Mouse (Mus musculus): ENCODE results near the gene Dock8. TPM values are rescaled to one million over a fixed set of nuclear protein-coding genes. Genes with fewer than 3 reads are reported as not detected.

Dock8 gene
- polyA plus RNA-seq, 1 experiment from 2014 or later: 5.6 TPM

- ATAC-seq (ENCODE audit: low read depth): no peak
- H3K27ac ChIP-seq (replicated peaks; ENCODE audit: low read depth, low read length): no peak overlapping the region
- WGBS: 76% methylated on average over 11 of the region's 11 CpGs
- no peaks in the 10 kb centered on the region for H3K4me1 ChIP-seq (ENCODE audit: control insufficient read depth, insufficient read depth, low read length)
- H3K27me3 ChIP-seq (replicated peaks; ENCODE audit: control insufficient read depth, insufficient read depth, low read length): no peaks in the 10 kb centered on the region
- no peak overlapping the region for H3K4me2 ChIP-seq (ENCODE audit: low read depth, low read length)
- no peaks in the 10 kb centered on the region for H3K9me3 ChIP-seq (ENCODE audit: control insufficient read depth, low read length)
- DNase-seq (ENCODE audit: low spot score): no peak
- no peak overlapping the region for H3K9ac ChIP-seq (ENCODE audit: low read depth, low read length)
- H3K4me3 ChIP-seq (ENCODE audit: low read depth, low read length): no peak overlapping the region
- H3K36me3 ChIP-seq (ENCODE audit: control insufficient read depth, insufficient read depth, low read length): no peaks in the 10 kb centered on the region
Observed at GRCm38 (mm10) chr19:25042973-25043372, 43.6 kb downstream of the Dock8 start.

GRCm38 (mm10) chr19:25044057-25044456, 44.7 kb downstream of the Dock8 start:
- ATAC-seq (ENCODE audit: low read depth) (no peak), DNase-seq (ENCODE audit: low spot score) (no peak)
- Histone ChIP-seq H3K9ac (ENCODE audit: low read depth, low read length) (no peak overlapping the region), H3K4me1 (ENCODE audit: control insufficient read depth, insufficient read depth, low read length) (no peaks in the 10 kb centered on the region), H3K4me2 (ENCODE audit: low read depth, low read length) (no peak overlapping the region), H3K9me3 (ENCODE audit: control insufficient read depth, low read length) (no peaks in the 10 kb centered on the region), H3K27ac (replicated peaks; ENCODE audit: low read depth, low read length) (no peak overlapping the region), H3K4me3 (ENCODE audit: low read depth, low read length) (no peak overlapping the region), H3K36me3 (ENCODE audit: control insufficient read depth, insufficient read depth, low read length) (no peaks in the 10 kb centered on the region), H3K27me3 (replicated peaks; ENCODE audit: control insufficient read depth, insufficient read depth, low read length) (no peaks in the 10 kb centered on the region)
- 62% methylated on average over 3 of the region's 3 CpGs for WGBS

- Histone ChIP-seq H3K27ac (replicated peaks; ENCODE audit: low read depth, low read length) (no peak overlapping the region), H3K4me3 (ENCODE audit: low read depth, low read length) (no peak overlapping the region), H3K9ac (ENCODE audit: low read depth, low read length) (no peak overlapping the region), H3K36me3 (ENCODE audit: control insufficient read depth, insufficient read depth, low read length) (no peaks in the 10 kb centered on the region), H3K9me3 (ENCODE audit: control insufficient read depth, low read length) (no peaks in the 10 kb centered on the region), H3K4me1 (ENCODE audit: control insufficient read depth, insufficient read depth, low read length) (no peaks in the 10 kb centered on the region), H3K27me3 (replicated peaks; ENCODE audit: control insufficient read depth, insufficient read depth, low read length) (no peaks in the 10 kb centered on the region), H3K4me2 (ENCODE audit: low read depth, low read length) (no peak overlapping the region)
- WGBS: 84% methylated on average over 7 of the region's 7 CpGs
- ATAC-seq (ENCODE audit: low read depth) (no peak), DNase-seq (ENCODE audit: low spot score) (no peak)
Observed at GRCm38 (mm10) chr19:25052355-25052754, 53.0 kb downstream of the Dock8 start.

- no peaks in the 10 kb centered on the region for H3K36me3 ChIP-seq (ENCODE audit: control insufficient read depth, insufficient read depth, low read length)
- ATAC-seq (ENCODE audit: low read depth): no peak
- no peak overlapping the region for H3K27ac ChIP-seq (replicated peaks; ENCODE audit: low read depth, low read length)
- no peak overlapping the region for H3K4me2 ChIP-seq (ENCODE audit: low read depth, low read length)
- no peak overlapping the region for H3K9ac ChIP-seq (ENCODE audit: low read depth, low read length)
- no peaks in the 10 kb centered on the region for H3K9me3 ChIP-seq (ENCODE audit: control insufficient read depth, low read length)
- no peaks in the 10 kb centered on the region for H3K27me3 ChIP-seq (replicated peaks; ENCODE audit: control insufficient read depth, insufficient read depth, low read length)
- no peaks in the 10 kb centered on the region for H3K4me1 ChIP-seq (ENCODE audit: control insufficient read depth, insufficient read depth, low read length)
- 67% methylated on average over 7 of the region's 7 CpGs for WGBS
- DNase-seq (ENCODE audit: low spot score): no peak
- no peak overlapping the region for H3K4me3 ChIP-seq (ENCODE audit: low read depth, low read length)
Observed at GRCm38 (mm10) chr19:25053152-25053551, 53.8 kb downstream of the Dock8 start.

- DNase-seq (ENCODE audit: low spot score): no peak
- H3K27ac ChIP-seq (replicated peaks; ENCODE audit: low read depth, low read length): no peak overlapping the region
- no peaks in the 10 kb centered on the region for H3K36me3 ChIP-seq (ENCODE audit: control insufficient read depth, insufficient read depth, low read length)
- no peaks in the 10 kb centered on the region for H3K27me3 ChIP-seq (replicated peaks; ENCODE audit: control insufficient read depth, insufficient read depth, low read length)
- no peak overlapping the region for H3K4me3 ChIP-seq (ENCODE audit: low read depth, low read length)
- 89% methylated on average over 7 of the region's 7 CpGs for WGBS
- no peaks in the 10 kb centered on the region for H3K9me3 ChIP-seq (ENCODE audit: control insufficient read depth, low read length)
- H3K4me2 ChIP-seq (ENCODE audit: low read depth, low read length): no peak overlapping the region
- ATAC-seq (ENCODE audit: low read depth): no peak
- H3K9ac ChIP-seq (ENCODE audit: low read depth, low read length): no peak overlapping the region
- H3K4me1 ChIP-seq (ENCODE audit: control insufficient read depth, insufficient read depth, low read length): no peaks in the 10 kb centered on the region
Observed at GRCm38 (mm10) chr19:25055025-25055424, 55.7 kb downstream of the Dock8 start.

- no peak overlapping the region for H3K9ac ChIP-seq (ENCODE audit: low read depth, low read length)
- ATAC-seq (ENCODE audit: low read depth) (no peak), DNase-seq (ENCODE audit: low spot score) (no peak)
- H3K9me3 ChIP-seq (ENCODE audit: control insufficient read depth, low read length): no peaks in the 10 kb centered on the region
- no peak overlapping the region for H3K4me3 ChIP-seq (ENCODE audit: low read depth, low read length)
- H3K4me2 ChIP-seq (ENCODE audit: low read depth, low read length): no peak overlapping the region
- H3K4me1 ChIP-seq (ENCODE audit: control insufficient read depth, insufficient read depth, low read length): no peaks in the 10 kb centered on the region
- no peak overlapping the region for H3K27ac ChIP-seq (replicated peaks; ENCODE audit: low read depth, low read length)
- no peaks in the 10 kb centered on the region for H3K36me3 ChIP-seq (ENCODE audit: control insufficient read depth, insufficient read depth, low read length)
- WGBS: 88% methylated on average over 7 of the region's 7 CpGs
- H3K27me3 ChIP-seq (replicated peaks; ENCODE audit: control insufficient read depth, insufficient read depth, low read length): no peaks in the 10 kb centered on the region
Observed at GRCm38 (mm10) chr19:25055559-25055958, 56.2 kb downstream of the Dock8 start.

GRCm38 (mm10) chr19:25056224-25056623, 56.9 kb downstream of the Dock8 start:
- H3K4me1 ChIP-seq (ENCODE audit: control insufficient read depth, insufficient read depth, low read length): no peaks in the 10 kb centered on the region; the same call in 1 of the 2 replicates
- no peak overlapping the region for H3K4me2 ChIP-seq (ENCODE audit: low read depth, low read length)
- ATAC-seq (ENCODE audit: low read depth) (no peak), DNase-seq (ENCODE audit: low spot score) (no peak)
- no peaks in the 10 kb centered on the region for H3K36me3 ChIP-seq (ENCODE audit: control insufficient read depth, insufficient read depth, low read length)
- WGBS: 87% methylated on average over 10 of the region's 10 CpGs
- no peaks in the 10 kb centered on the region for H3K9me3 ChIP-seq (ENCODE audit: control insufficient read depth, low read length)
- H3K9ac ChIP-seq (ENCODE audit: low read depth, low read length): no peak overlapping the region
- no peak overlapping the region for H3K4me3 ChIP-seq (ENCODE audit: low read depth, low read length)
- no peaks in the 10 kb centered on the region for H3K27me3 ChIP-seq (replicated peaks; ENCODE audit: control insufficient read depth, insufficient read depth, low read length)
- H3K27ac ChIP-seq (replicated peaks; ENCODE audit: low read depth, low read length): no peak overlapping the region

GRCm38 (mm10) chr19:25057826-25058225, 58.5 kb downstream of the Dock8 start:
- no peak for ATAC-seq (ENCODE audit: low read depth)
- H3K36me3 ChIP-seq (ENCODE audit: control insufficient read depth, insufficient read depth, low read length): no peaks in the 10 kb centered on the region
- H3K4me3 ChIP-seq (ENCODE audit: low read depth, low read length): no peak overlapping the region
- no peak overlapping the region for H3K9ac ChIP-seq (ENCODE audit: low read depth, low read length)
- H3K9me3 ChIP-seq (ENCODE audit: control insufficient read depth, low read length): no peaks in the 10 kb centered on the region
- WGBS: 93% methylated on average over 8 of the region's 8 CpGs
- H3K27me3 ChIP-seq (replicated peaks; ENCODE audit: control insufficient read depth, insufficient read depth, low read length): no peaks in the 10 kb centered on the region
- H3K4me1 ChIP-seq (ENCODE audit: control insufficient read depth, insufficient read depth, low read length): no peaks in the 10 kb centered on the region; the same call in 1 of the 2 replicates
- H3K27ac ChIP-seq (replicated peaks; ENCODE audit: low read depth, low read length): no peak overlapping the region
- DNase-seq (ENCODE audit: low spot score): no peak
- no peak overlapping the region for H3K4me2 ChIP-seq (ENCODE audit: low read depth, low read length)

- H3K9me3 ChIP-seq (ENCODE audit: control insufficient read depth, low read length): no peaks in the 10 kb centered on the region
- no peaks in the 10 kb centered on the region for H3K27me3 ChIP-seq (replicated peaks; ENCODE audit: control insufficient read depth, insufficient read depth, low read length)
- WGBS: 32% methylated on average over 7 of the region's 7 CpGs
- H3K27ac ChIP-seq (replicated peaks; ENCODE audit: low read depth, low read length): peak overlapping the region; percentile 53; the same call in 1 of the 2 replicates
- H3K36me3 ChIP-seq (ENCODE audit: control insufficient read depth, insufficient read depth, low read length): no peaks in the 10 kb centered on the region
- DNase-seq (ENCODE audit: low spot score) (peak; percentile 62), ATAC-seq (ENCODE audit: low read depth) (peak; percentile 67)
- H3K4me1 ChIP-seq (ENCODE audit: control insufficient read depth, insufficient read depth, low read length): no peaks in the 10 kb centered on the region; the same call in 1 of the 2 replicates
- H3K4me2 ChIP-seq (ENCODE audit: low read depth, low read length): peak overlapping the region; percentile 49
- no peak overlapping the region for H3K9ac ChIP-seq (ENCODE audit: low read depth, low read length)
- peak overlapping the region; percentile 21; the same call in 1 of the 2 replicates for H3K4me3 ChIP-seq (ENCODE audit: low read depth, low read length)
Observed at GRCm38 (mm10) chr19:25059847-25060364, 60.6 kb downstream of the Dock8 start.
